Mouse (Mus musculus): ENCODE results near the gene Asprv1.

DNA sequence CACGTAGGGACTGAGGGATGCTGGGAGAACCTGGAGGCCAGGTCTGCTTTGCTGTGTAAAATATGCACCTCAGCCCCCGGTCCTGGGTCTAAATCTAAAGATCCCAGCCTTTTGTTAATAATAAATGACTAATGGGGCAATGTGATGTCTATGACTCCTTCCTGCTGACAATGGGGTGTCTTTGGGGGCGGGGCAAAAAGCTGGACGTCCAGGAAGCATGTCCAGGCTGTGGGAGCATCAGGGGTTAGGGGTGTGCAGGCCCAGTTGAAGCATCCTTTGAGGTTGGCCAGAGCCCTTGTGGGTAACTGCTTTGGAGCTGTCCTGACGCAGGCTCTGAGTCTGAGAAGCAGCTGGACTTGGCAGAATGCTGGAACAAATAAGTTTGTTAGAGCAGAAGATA, 41.9 kb upstream of the Asprv1 start:
- TF ChIP-seq HCFC1 (IDR thresholded peaks at IDR 0.05; ENCODE audit: borderline replicate concordance, insufficient read depth, low read length) (no peak), ZC3H11A (IDR thresholded peaks at IDR 0.05; ENCODE audit: borderline replicate concordance, low read depth, low read length) (no peak), CHD2 (IDR thresholded peaks at IDR 0.05; ENCODE audit: low read depth, low read length) (no peak), ZNF384 (IDR thresholded peaks at IDR 0.05; ENCODE audit: low read depth, low read length) (no peak), MAFK (IDR thresholded peaks at IDR 0.05; ENCODE audit: insufficient read depth, low read depth, low read length) (no peak)

All from ES-E14 (cell line).